Mouse (Mus musculus): Measurements from ENCODE around the gene Tgif1. TPM values are rescaled to one million over a fixed set of nuclear protein-coding genes. Genes with fewer than 3 reads are reported as not detected.
"Not testable (repeated sequence)": the region's sequence is repeated elsewhere in the genome, so short reads cannot be mapped to it uniquely, and the experiment has no call there.

Gene Tgif1
- total RNA-seq, 2 experiments from 2014 or later, result 1.0 to 3.6 TPM

GRCm38 (mm10) chr17:70845543-70845942 is 7.8 kb downstream of the Tgif1 start:
- DNase-seq (ENCODE audit: low spot score in 2 of 2), result no peak

- no peak for DNase-seq (ENCODE audit: low spot score in 2 of 2)
Measured at GRCm38 (mm10) chr17:70844971-70845370, 8.4 kb downstream of the Tgif1 start.

GRCm38 (mm10) chr17:70843252-70843651 is 10.1 kb downstream of the Tgif1 start:
- no peak for DNase-seq (ENCODE audit: low spot score in 2 of 2)

DNA sequence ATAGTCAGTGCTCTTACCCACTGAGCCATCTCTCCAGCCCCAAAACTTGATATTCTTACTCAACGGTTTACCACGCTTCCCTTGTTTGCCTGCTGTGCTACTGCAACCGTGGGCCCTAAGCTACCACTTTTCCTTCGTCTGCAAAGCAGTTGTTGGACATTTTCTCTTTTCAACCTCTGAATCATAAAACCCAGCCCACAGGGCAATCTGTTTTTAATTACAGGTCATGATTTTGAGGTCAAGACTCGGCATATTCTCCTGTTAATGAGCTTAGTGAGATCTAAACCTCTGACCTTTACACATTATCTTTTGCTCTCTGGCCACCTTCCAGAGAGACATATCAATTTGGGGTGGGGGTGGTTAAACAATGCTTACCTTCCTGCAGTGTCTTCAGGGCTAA is 14.8 kb downstream of the Tgif1 start:
- DNase-seq (ENCODE audit: low spot score in 2 of 2), result no peak

DNA sequence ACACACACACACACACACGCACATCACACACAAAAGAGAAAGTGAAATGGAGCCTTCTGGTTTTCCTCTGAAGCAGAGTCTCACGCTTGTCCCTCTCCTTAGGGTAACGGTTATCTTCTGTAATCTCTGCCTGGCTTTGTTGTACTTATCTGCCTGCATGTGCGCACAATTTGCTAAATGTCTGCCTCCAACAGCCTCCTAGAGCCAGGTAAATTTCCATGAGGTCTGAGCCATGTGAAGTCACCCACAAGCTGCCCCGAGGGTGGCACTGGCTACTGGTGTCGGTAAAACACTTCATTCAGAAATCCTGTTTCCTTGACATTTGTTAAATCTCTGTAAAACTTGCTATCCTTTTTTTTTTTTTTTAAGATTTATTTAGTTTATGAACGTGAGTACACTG is 15.3 kb downstream of the Tgif1 start:
- no peak for DNase-seq (ENCODE audit: low spot score in 2 of 2)

DNA sequence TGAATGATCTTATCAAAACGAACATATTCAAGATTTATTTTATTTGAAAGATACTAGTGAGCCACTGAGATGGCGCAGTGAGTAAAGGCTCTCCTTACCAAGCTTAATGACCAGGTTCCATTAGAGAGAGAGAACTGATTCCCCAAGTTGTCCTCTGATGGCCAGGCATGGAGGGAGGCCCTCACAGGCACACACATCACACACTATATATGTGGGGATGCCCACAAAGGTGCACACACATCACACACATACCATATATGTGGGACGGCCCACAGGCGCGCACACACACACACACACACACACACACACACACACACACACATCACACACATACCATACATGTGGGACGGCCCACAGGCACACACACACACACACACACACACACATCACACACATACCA is 15.9 kb downstream of the Tgif1 start:
- DNase-seq (ENCODE audit: low spot score in 2 of 2), result not testable (repeated sequence)

GRCm38 (mm10) chr17:70836820-70837219 is 16.5 kb downstream of the Tgif1 start:
- DNase-seq (ENCODE audit: low spot score in 2 of 2), result no peak

DNA sequence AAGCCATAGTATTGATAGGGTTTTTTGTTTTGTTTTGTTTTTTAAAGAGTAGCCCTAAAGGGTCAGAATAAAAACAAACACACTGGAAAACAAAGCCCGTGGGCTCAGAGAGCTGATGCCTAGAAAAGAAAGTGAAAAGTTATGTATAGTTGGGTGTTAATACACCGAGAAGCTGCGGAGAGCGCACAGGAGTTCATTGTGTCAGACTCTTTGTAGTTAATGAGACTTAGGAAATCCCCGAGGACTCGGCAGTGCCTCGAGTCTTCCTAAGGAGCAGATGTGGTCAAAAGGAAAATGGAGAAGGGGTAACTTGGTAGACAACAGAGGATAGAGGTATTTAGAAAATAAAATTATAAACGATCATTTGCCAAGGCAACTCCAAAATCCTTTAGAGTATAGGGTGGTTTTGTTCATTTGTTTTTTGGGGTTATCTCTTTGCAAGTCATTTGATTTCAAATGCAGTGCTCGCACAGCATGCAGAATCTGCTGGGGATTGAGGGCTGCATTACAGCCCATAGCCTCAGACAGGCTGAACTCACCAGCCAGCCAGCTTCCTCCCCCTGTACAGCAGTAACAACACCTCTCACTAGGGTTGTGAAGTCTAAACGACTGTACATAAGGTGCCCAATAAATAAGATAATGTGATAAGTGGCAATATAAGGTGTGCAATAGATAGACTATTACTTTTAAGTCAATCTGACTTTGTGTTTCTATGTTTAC is 18.1 kb downstream of the Tgif1 start:
- no peak for DNase-seq (ENCODE audit: low spot score in 2 of 2)

DNA sequence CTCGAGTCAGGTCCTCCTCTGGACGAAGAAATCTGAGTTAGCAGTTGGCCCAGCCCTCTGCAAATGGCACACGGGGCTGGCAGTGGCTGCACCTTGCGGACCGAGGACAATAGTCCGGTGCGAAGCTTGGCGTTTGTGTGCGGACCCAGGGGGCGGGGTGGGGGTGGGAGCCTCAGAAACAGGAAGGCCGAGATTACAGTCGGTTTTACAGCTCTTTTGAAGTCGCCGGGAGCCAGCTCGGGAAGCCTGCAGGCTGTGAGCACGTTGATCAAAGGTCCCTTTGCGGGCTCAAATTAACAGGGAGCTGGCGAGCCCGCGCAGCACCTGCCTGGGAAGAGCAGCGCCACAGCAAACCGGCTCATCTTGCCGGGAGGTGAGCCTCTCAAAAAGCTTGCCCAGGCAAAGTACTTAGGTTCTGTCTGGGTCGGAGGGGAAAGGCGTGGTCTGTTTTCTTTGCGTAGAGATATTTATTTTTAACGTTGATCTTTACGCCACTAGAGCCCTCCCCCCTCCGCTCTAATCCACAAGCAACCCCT is 18.8 kb downstream of the Tgif1 start:
- DNase-seq (ENCODE audit: low spot score in 2 of 2), result no peak

GRCm38 (mm10) chr17:70832544-70832943 is 20.8 kb downstream of the Tgif1 start:
- no peak for DNase-seq (ENCODE audit: low spot score in 2 of 2)

DNA sequence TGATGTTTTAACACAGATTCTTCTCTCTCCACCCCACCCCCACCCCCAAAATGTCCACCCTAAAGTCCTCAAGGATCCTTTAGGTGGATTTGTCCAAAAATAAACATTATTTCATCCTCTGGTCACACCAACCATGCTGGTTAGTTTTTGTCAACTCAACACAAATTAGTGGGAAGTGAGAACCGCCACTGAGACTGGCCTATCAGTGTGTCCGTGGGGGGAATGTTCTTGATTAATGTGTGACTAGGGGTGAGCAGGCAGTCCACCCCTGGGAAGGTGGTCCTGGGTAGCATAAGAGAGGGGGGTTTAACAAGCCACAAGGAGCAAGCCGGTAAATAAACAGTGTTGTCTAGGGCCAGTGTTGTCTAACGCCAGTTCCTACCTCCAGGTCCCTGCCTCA is 21.8 kb downstream of the Tgif1 start:
- DNase-seq (ENCODE audit: low spot score in 2 of 2), result no peak

- no peak for DNase-seq (ENCODE audit: low spot score in 2 of 2)
Measured at GRCm38 (mm10) chr17:70829943-70830715, 23.2 kb downstream of the Tgif1 start.

- no peak for DNase-seq (ENCODE audit: low spot score in 2 of 2)
Measured at GRCm38 (mm10) chr17:70829217-70829616, 24.1 kb downstream of the Tgif1 start.

GRCm38 (mm10) chr17:70828569-70828968 is 24.8 kb downstream of the Tgif1 start:
- no peak for DNase-seq (ENCODE audit: low spot score in 2 of 2)

DNA sequence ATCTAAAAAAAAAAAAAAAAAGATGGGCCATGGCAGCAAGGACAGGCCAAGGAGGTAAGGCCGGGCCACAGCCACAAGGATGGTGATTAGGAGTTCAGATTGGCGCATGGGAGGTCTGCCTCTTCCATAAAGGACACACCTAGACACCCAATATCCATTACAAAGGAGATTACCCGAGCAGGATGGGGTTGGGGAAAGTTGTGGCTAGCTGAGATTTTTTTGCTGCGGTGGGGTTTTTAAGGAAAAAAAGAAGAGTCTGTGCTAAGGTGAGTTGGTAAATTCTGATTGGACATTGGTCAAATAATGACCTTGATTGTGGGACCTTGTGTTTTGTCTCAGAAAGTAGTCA is 25.2 kb downstream of the Tgif1 start:
- no peak for DNase-seq (ENCODE audit: low spot score in 2 of 2)

- DNase-seq (ENCODE audit: low spot score in 2 of 2), result not testable (repeated sequence)
Measured at GRCm38 (mm10) chr17:70827463-70828179, 25.7 kb downstream of the Tgif1 start.

DNA sequence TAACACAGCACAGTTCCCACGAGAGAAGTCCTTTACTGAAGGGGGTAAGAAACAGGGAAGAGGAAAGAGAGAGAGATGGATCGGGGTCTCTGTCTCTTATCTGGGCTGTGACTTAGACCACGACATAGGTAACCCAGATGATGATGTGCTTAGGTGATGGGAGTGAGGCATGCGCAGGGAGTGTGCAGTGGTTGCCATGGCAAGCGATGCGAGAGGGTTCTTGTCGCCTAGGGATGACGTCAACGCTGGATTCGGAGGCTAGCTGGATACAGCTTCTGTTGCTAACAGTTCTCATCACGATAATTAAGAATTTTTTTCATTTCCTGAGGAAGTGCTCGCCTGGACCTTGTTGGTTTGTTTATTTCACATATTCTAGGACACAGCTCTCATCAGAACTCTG is 27.1 kb downstream of the Tgif1 start:
- peak; percentile 71 to 84 for DNase-seq (ENCODE audit: low spot score in 2 of 2)

GRCm38 (mm10) chr17:70823083-70823482 is 30.3 kb downstream of the Tgif1 start:
- DNase-seq (ENCODE audit: low spot score in 2 of 2), result no peak

- DNase-seq (ENCODE audit: low spot score in 2 of 2), result no peak
Measured at GRCm38 (mm10) chr17:70817862-70818451, 35.4 kb downstream of the Tgif1 start.

DNA sequence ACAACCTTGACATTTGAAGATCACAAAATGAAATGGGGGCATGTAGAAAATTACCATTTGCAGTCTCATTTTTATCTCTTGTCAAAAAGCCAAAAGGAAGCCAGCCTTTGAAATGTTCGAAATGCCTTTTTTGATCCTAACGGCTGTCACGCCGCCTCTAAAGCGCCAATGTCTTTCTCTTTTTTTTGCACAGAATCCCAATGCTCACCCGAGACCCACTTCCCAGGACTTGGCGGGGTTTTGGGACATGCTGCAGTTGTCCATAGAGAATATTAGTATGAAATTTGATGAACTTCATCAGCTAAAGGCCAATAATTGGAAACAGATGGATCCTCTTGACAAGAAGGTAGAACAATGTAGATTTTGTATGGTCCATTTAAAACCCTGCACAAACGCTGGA is 38.3 kb downstream of the Tgif1 start:
- DNase-seq (ENCODE audit: low spot score in 2 of 2), result no peak

- no peak for DNase-seq (ENCODE audit: low spot score in 2 of 2)
Measured at GRCm38 (mm10) chr17:70810795-70811194, 42.6 kb downstream of the Tgif1 start.

- DNase-seq (ENCODE audit: low spot score in 2 of 2), result no peak
Measured at GRCm38 (mm10) chr17:70809776-70810175, 43.6 kb downstream of the Tgif1 start.

Measured in layer of hippocampus, adult 18-20 months (tissue).